Comparison of ENCODE assay signal across 8 mouse cellular contexts in genomic region chr13:12589003-12589402, GRCm38 (mm10). TPM values are rescaled to one million over a fixed set of nuclear protein-coding genes. Genes with fewer than 3 reads are reported as not detected.
DNase-seq lines count a peak whose midpoint lies in the region; ATAC-seq and TF ChIP-seq lines count a peak whose summit lies in the region.

No protein-coding gene starts in this region.

- peak; percentile 47 for ATAC-seq in forebrain, postnatal 0 days
- no peak for ATAC-seq in kidney, postnatal 0 days (replicated peaks; ENCODE audit: low FRiP score, low read depth)
- ATAC-seq in liver, embryonic 14.5 days (ENCODE audit: insufficient read depth): 0 out of 2 replicates have a peak, but pooled peaks have one; percentile 31
- no peak for ATAC-seq in erythroblast, adult 5-6 weeks (replicated peaks; ENCODE audit: low FRiP score, poor library complexity, severe bottlenecking)

- H3K4me2 ChIP-seq in forebrain, postnatal 0 days (ENCODE audit: low read depth): no peak overlapping the region
- H3K4me2 ChIP-seq in kidney, postnatal 0 days (ENCODE audit: low read length): no peak overlapping the region
- no peak overlapping the region for H3K4me2 ChIP-seq in liver, embryonic 14.5 days (ENCODE audit: low read depth)

- H3K4me1 ChIP-seq in forebrain, postnatal 0 days (ENCODE audit: insufficient read depth): no peaks in the 10 kb centered on the region
- no peaks in the 10 kb centered on the region for H3K4me1 ChIP-seq in kidney, postnatal 0 days (replicated peaks; ENCODE audit: insufficient read depth, low read length)
- H3K4me1 ChIP-seq in liver, embryonic 14.5 days (replicated peaks; ENCODE audit: control insufficient read depth in 2 of 2, insufficient read depth in 2 of 2, low read length in 1 of 2): no peaks in the 10 kb centered on the region

- no peak overlapping the region for H3K27ac ChIP-seq in forebrain, postnatal 0 days (ENCODE audit: low read depth, low read length)
- no peak overlapping the region for H3K27ac ChIP-seq in kidney, postnatal 0 days
- no peak overlapping the region for H3K27ac ChIP-seq in liver, embryonic 14.5 days

- peak; percentile 79 for DNase-seq in 416B (ENCODE audit: low read depth)
- DNase-seq in B cell, adult 2 months: peak; percentile 90 to 92
- peak; percentile 81 for DNase-seq in adrenal gland, postnatal 14 days
- DNase-seq in forebrain, postnatal 0 days: peak; percentile 59
- peak; percentile 71 for DNase-seq in kidney, postnatal 0 days (ENCODE audit: low spot score)
- DNase-seq in liver, embryonic 14.5 days (ENCODE audit: low read depth in 3 of 3, low spot score in 3 of 3): peak in 1 of 3 experiments; percentile 37
- DNase-seq in right cerebral cortex, postnatal 14 days: peak; percentile 53

- no peaks in the 10 kb centered on the region for H3K9me3 ChIP-seq in forebrain, postnatal 0 days (ENCODE audit: low read length)
- H3K9me3 ChIP-seq in kidney, postnatal 0 days (replicated peaks; ENCODE audit: low read length): no peaks in the 10 kb centered on the region
- no peaks in the 10 kb centered on the region for H3K9me3 ChIP-seq in liver, embryonic 14.5 days (ENCODE audit: control insufficient read depth, low read length)

- TF ChIP-seq CTCF in forebrain, postnatal 0 days (IDR thresholded peaks at IDR 0.05; ENCODE audit: low read depth): peak; percentile 77
- peak; percentile 83 for TF ChIP-seq CTCF in kidney, postnatal 0 days (IDR thresholded peaks at IDR 0.05; ENCODE audit: low read depth)
- TF ChIP-seq CTCF in liver, embryonic 14.5 days (IDR thresholded peaks at IDR 0.05; ENCODE audit: low read depth): peak; percentile 82

- no peaks in the 10 kb centered on the region for H3K36me3 ChIP-seq in forebrain, postnatal 0 days (ENCODE audit: insufficient read depth)
- no peaks in the 10 kb centered on the region for H3K36me3 ChIP-seq in kidney, postnatal 0 days (ENCODE audit: insufficient read depth, low read length)
- H3K36me3 ChIP-seq in liver, embryonic 14.5 days (replicated peaks; ENCODE audit: control insufficient read depth, insufficient read depth, low read depth): no peaks in the 10 kb centered on the region

- no peak overlapping the region for H3K9ac ChIP-seq in forebrain, postnatal 0 days
- H3K9ac ChIP-seq in kidney, postnatal 0 days (ENCODE audit: low read depth, low read length): no peak overlapping the region
- H3K9ac ChIP-seq in liver, embryonic 14.5 days (replicated peaks): no peak overlapping the region

- no peaks in the 10 kb centered on the region for H3K27me3 ChIP-seq in forebrain, postnatal 0 days (ENCODE audit: insufficient read depth, low read length)
- H3K27me3 ChIP-seq in kidney, postnatal 0 days (ENCODE audit: insufficient read depth, low read length): no peaks in the 10 kb centered on the region
- no peaks in the 10 kb centered on the region for H3K27me3 ChIP-seq in liver, embryonic 14.5 days (ENCODE audit: control insufficient read depth, insufficient read depth, low read length)

- 6% methylated on average over 3 of the region's 3 CpGs for WGBS in forebrain, postnatal 0 days
- 9% methylated on average over 3 of the region's 3 CpGs for WGBS in kidney, postnatal 0 days
- 3% methylated on average over 3 of the region's 3 CpGs for WGBS in liver, embryonic 14.5 days (ENCODE audit: insufficient replicate concordance)

- TF ChIP-seq EP300 in liver, embryonic 14.5 days (IDR thresholded peaks at IDR 0.05; ENCODE audit: low read depth): no peak

- no peak overlapping the region for H3K4me3 ChIP-seq in forebrain, postnatal 0 days (ENCODE audit: low read depth, low read length)
- H3K4me3 ChIP-seq in kidney, postnatal 0 days (replicated peaks; ENCODE audit: low read depth, low read length): no peak overlapping the region
- H3K4me3 ChIP-seq in liver, embryonic 14.5 days (ENCODE audit: insufficient read depth in 1 of 2, low read depth in 2 of 2, low read length in 2 of 2): no peak overlapping the region

RNA-seq across cellular contexts. Expression of gene Ero1lb, which starts 23.3 kb away (rescaled TPM):
- total RNA-seq in adrenal gland, postnatal 14 days (2021): 13.6 and 15.0 TPM in 2 replicates
- 6.1 and 9.2 TPM in 2 replicates for total RNA-seq in forebrain, postnatal 0 days (2014; rRNA removed)
- polyA plus RNA-seq in forebrain, postnatal 0 days (2015; fragmentation: Nextera tagmentation; extraction: Ambion mirVana): 5.3 and 7.2 TPM in 2 replicates
- polyA plus RNA-seq in kidney, postnatal 0 days (2015; fragmentation: Nextera tagmentation; extraction: Ambion mirVana): 6.1 and 6.9 TPM in 2 replicates
- 0.60 and 0.76 TPM in 2 replicates for polyA plus RNA-seq in liver, embryonic 14.5 days (2012; rRNA removed)
- polyA plus RNA-seq in liver, embryonic 14.5 days (2014; fragmentation: Nextera tagmentation; extraction: Ambion mirVana): 1.5 and 1.9 TPM in 2 replicates
- total RNA-seq in erythroblast, adult 5-6 weeks (2015; ENCODE audit: low replicate concordance): 2.3 and 4.8 TPM in 2 replicates
- total RNA-seq in erythroblast, adult 5-6 weeks (2017; ENCODE audit: low replicate concordance): 0.84 and 6.4 TPM in 2 replicates

Comparison
In these comparisons a context has a peak if more than half of its experiments do, and no peak if none do; other contexts are left out.
1. ATAC-seq: peak in forebrain, postnatal 0 days (single experiment) and liver, embryonic 14.5 days (single experiment); none in kidney, postnatal 0 days (single experiment) and erythroblast, adult 5-6 weeks (single experiment).
2. Peak in every context shown above with its lines, with median percentiles within 50 percentile points of each other: CTCF ChIP-seq.